ENCODE assay signal across 8 mouse cellular contexts in genomic region chr16:90422108-90422529, GRCm38 (mm10). TPM values are rescaled to one million over a fixed set of nuclear protein-coding genes. Genes with fewer than 3 reads are reported as not detected.
A peak's percentile ranks its signal among the peaks of the same experiment; 100 is the strongest.
DNase-seq lines count a peak whose midpoint lies in the region; ATAC-seq and TF ChIP-seq lines count a peak whose summit lies in the region.

No protein-coding gene starts in this region.

- ATAC-seq in embryonic facial prominence, embryonic 11.5 days (replicated peaks; ENCODE audit: insufficient number of reproducible peaks, low FRiP score, low TSS enrichment, low read depth) = no peak
- ATAC-seq in midbrain, embryonic 13.5 days = peak; percentile 24; the same call in 1 of the 2 replicates

- no peak overlapping the region for H3K4me3 ChIP-seq in cerebellum, adult 2 months (replicated peaks; ENCODE audit: insufficient read depth, low read depth, low read length)
- no peak overlapping the region for H3K4me3 ChIP-seq in embryonic facial prominence, embryonic 11.5 days (ENCODE audit: low read depth, low read length)
- H3K4me3 ChIP-seq in midbrain, embryonic 13.5 days (replicated peaks) = no peak overlapping the region

- intact Hi-C loops in heart, postnatal 10 days (cut with DNase I) = no loop called here

- no peaks in the 10 kb centered on the region for H3K27me3 ChIP-seq in cerebellum, adult 2 months (ENCODE audit: control insufficient read depth, insufficient read depth, low read length)
- no peaks in the 10 kb centered on the region for H3K27me3 ChIP-seq in embryonic facial prominence, embryonic 11.5 days (ENCODE audit: control insufficient read depth, insufficient read depth, low read length)
- H3K27me3 ChIP-seq in midbrain, embryonic 13.5 days = no peaks in the 10 kb centered on the region

- peaks cover 3% of the 10 kb centered on the region; the same call in 1 of the 2 replicates for H3K4me1 ChIP-seq in cerebellum, adult 2 months (ENCODE audit: control insufficient read depth, insufficient read depth, low read length)
- peaks cover 18% of the 10 kb centered on the region for H3K4me1 ChIP-seq in embryonic facial prominence, embryonic 11.5 days (ENCODE audit: control insufficient read depth, insufficient read depth, low read length)
- peaks cover 76% of the 10 kb centered on the region for H3K4me1 ChIP-seq in midbrain, embryonic 13.5 days (replicated peaks)

- no peak overlapping the region; the same call in 1 of the 2 replicates for H3K9ac ChIP-seq in embryonic facial prominence, embryonic 11.5 days (replicated peaks; ENCODE audit: low read length)
- peak overlapping the region; percentile 25; the same call in 1 of the 2 replicates for H3K9ac ChIP-seq in midbrain, embryonic 13.5 days (replicated peaks)

- TF ChIP-seq CTCF in cerebellum, adult 2 months (IDR thresholded peaks at IDR 0.05; ENCODE audit: borderline replicate concordance, insufficient read depth, low read depth, low read length) = no peak

- H3K27ac ChIP-seq in cerebellum, adult 2 months (ENCODE audit: insufficient read depth, low read length) = no peak overlapping the region
- peak overlapping the region; percentile 56 for H3K27ac ChIP-seq in embryonic facial prominence, embryonic 11.5 days (replicated peaks; ENCODE audit: low read depth, low read length)
- peak overlapping the region; percentile 75 for H3K27ac ChIP-seq in midbrain, embryonic 13.5 days

- DNase-seq in cerebellum, adult 2 months = peak; percentile 15 to 22
- no peak for DNase-seq in cerebellum, adult 9-10 months
- no peak for DNase-seq in embryonic facial prominence, embryonic 11.5 days (ENCODE audit: low spot score)
- DNase-seq in heart, postnatal 10 days = peak; percentile 33 to 46
- DNase-seq in layer of hippocampus, postnatal 25 days (ENCODE audit: extremely low spot score in 1 of 2, low spot score in 1 of 2) = peak; percentile 31 to 54
- DNase-seq in telencephalon, adult 2 months (ENCODE audit: low read depth, low spot score) = peak; percentile 40
- no peak for DNase-seq in natural killer cell, adult 2 months (ENCODE audit: low spot score in 2 of 2)

- no peaks in the 10 kb centered on the region for H3K36me3 ChIP-seq in embryonic facial prominence, embryonic 11.5 days (replicated peaks; ENCODE audit: control insufficient read depth, insufficient read depth, low read depth, low read length)
- no peaks in the 10 kb centered on the region for H3K36me3 ChIP-seq in midbrain, embryonic 13.5 days

- 41% methylated on average over 11 of the region's 11 CpGs for WGBS in cerebellum, adult 2 months
- 69% methylated on average over 11 of the region's 11 CpGs for WGBS in embryonic facial prominence, embryonic 11.5 days
- 48% methylated on average over 11 of the region's 11 CpGs for WGBS in midbrain, embryonic 13.5 days

- no peak for TF ChIP-seq POLR2A in cerebellum, adult 2 months (IDR thresholded peaks at IDR 0.05; ENCODE audit: borderline replicate concordance, insufficient read depth, low read length)

- no peak overlapping the region for H3K4me2 ChIP-seq in embryonic facial prominence, embryonic 11.5 days (ENCODE audit: low read depth, low read length)
- no peak overlapping the region; the same call in 1 of the 2 replicates for H3K4me2 ChIP-seq in midbrain, embryonic 13.5 days (replicated peaks)

- no peaks in the 10 kb centered on the region for H3K9me3 ChIP-seq in embryonic facial prominence, embryonic 11.5 days (replicated peaks; ENCODE audit: control insufficient read depth, low read length)
- no peaks in the 10 kb centered on the region for H3K9me3 ChIP-seq in midbrain, embryonic 13.5 days

RNA-seq across cellular contexts. Expression of gene Hunk, which starts 36.3 kb away (rescaled TPM):
- polyA plus RNA-seq in cerebellum, adult 2 months (2012; rRNA removed) = 12.6 and 12.8 TPM in 2 replicates
- 14.5 and 15.8 TPM in 2 replicates for polyA plus RNA-seq in embryonic facial prominence, embryonic 11.5 days (2014; fragmentation: Nextera tagmentation; extraction: Ambion mirVana)
- 1 to 10 TPM; 3.0 to 4.1 TPM for total RNA-seq in heart, postnatal 10 days (2021)
- 10 to 100 TPM; 24.6 to 30.7 TPM for total RNA-seq in layer of hippocampus, postnatal 25 days (2021)
- 6.5 and 8.5 TPM in 2 replicates for polyA plus RNA-seq in midbrain, embryonic 13.5 days (2015; fragmentation: Nextera tagmentation; extraction: Ambion mirVana)

Comparison
In these comparisons a context has a peak if more than half of its experiments do, and no peak if none do; other contexts are left out.
1. DNase-seq: peak in cerebellum, adult 2 months (2 of 2), heart, postnatal 10 days (2 of 2), layer of hippocampus, postnatal 25 days (2 of 2) and telencephalon, adult 2 months (single experiment); none in cerebellum, adult 9-10 months (single experiment), embryonic facial prominence, embryonic 11.5 days (single experiment) and natural killer cell, adult 2 months (0 of 2).